Mouse (Mus musculus) thymus, adult 2 months (tissue): ENCODE data around the gene 4930518I15Rik. TPM values are rescaled to one million over a fixed set of nuclear protein-coding genes. Genes with fewer than 3 reads are reported as not detected.

ENCODE experiments used
- DNase-seq: peaks from one replicate; pipeline ENCODE4 v3.0.0; 2021
- H3K27ac ChIP-seq: fragments of 200-500 bp; 2 replicates; pipeline ENCODE4 v1.5.1; 2012; ENCODE audit warnings: low read length, control low read depth; ENCODE audit not compliant: control insufficient read depth, insufficient read depth
- H3K27me3 ChIP-seq: fragments of 200-500 bp; 2 replicates; pipeline ENCODE4 v1.6.1; 2012; ENCODE audit warnings: mild to moderate bottlenecking, low read length, moderate library complexity, mixed read lengths; ENCODE audit not compliant: control insufficient read depth, insufficient read depth
- H3K36me3 ChIP-seq: fragments of 200-500 bp; 2 replicates; pipeline ENCODE4 v1.6.1; 2012; ENCODE audit warnings: mild to moderate bottlenecking, low read length, moderate library complexity; ENCODE audit not compliant: control insufficient read depth, insufficient read depth
- H3K4me1 ChIP-seq: fragments of 200-500 bp; replicated peaks from 2 replicates; pipeline ENCODE4 v1.6.1; 2012; ENCODE audit warnings: low read length; ENCODE audit not compliant: control insufficient read depth, insufficient read depth
- H3K4me3 ChIP-seq: fragments of 200-500 bp; 2 replicates; pipeline ENCODE4 v1.5.1; 2012; ENCODE audit warnings: mild to moderate bottlenecking, low read length, control low read depth, moderate library complexity; ENCODE audit not compliant: control insufficient read depth, insufficient read depth
- CTCF ChIP-seq: fragments of 200-500 bp; IDR thresholded peaks from 2 replicates; pipeline ENCODE4 v1.5.1; 2012; ENCODE audit warnings: mild to moderate bottlenecking, control low read depth, low read length, moderate library complexity, borderline replicate concordance; ENCODE audit not compliant: control insufficient read depth, poor library complexity, insufficient read depth; ENCODE audit errors: extremely low read depth
- POLR2A ChIP-seq: fragments of 200-500 bp; IDR thresholded peaks from 2 replicates; pipeline ENCODE4 v1.6.1; 2012; ENCODE audit warnings: mild to moderate bottlenecking, low read length, control low read depth, moderate library complexity; ENCODE audit not compliant: control insufficient read depth, poor library complexity, insufficient read depth; ENCODE audit errors: extremely low read depth
- WGBS: fragments of 180-500 bp; shearing (Covaris S2); methylation state at CpG from one replicate; pipeline ENCODE4 v1.1.7; 2018; 5-methylcytosine and 5-hydroxymethylcytosine counted together
- polyA plus RNA-seq: library from polyadenylated mRNA; depleted of rRNA; stranded (reverse); fragments of >200 nt; gene quantifications from 2 replicates; pipeline ENCODE4 v1.2.3, GENCODE M21; 2012

The 4930518I15Rik gene
- polyA plus RNA-seq, 1 experiment, result 2.8 TPM

DNA sequence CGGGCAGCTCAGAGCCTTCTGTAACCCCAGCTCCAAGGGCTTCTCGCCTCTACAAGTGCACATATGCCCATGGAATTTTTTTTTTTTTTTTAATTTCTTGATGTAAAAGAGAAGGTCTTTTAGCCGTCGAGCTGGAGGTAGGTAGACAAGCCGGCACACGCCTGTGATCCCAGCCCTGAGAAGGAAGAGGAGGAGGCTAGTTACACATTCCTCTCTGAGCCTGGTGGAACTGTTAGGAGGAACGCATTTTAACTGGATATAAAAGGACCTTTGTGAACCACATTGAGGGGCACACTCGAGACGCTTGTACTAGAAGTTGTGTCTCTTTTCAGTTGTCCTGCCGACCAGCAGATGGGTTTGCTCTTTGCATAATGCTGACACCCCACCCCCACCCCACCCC lies 13.0 kb downstream of the 4930518I15Rik start:
- TF ChIP-seq POLR2A (no peak), CTCF (no peak)
- H3K4me1 ChIP-seq, result peaks cover 12% of the 10 kb centered on the region
- DNase-seq, result no peak
- no peak overlapping the region for H3K4me3 ChIP-seq
- peaks cover 8% of the 10 kb centered on the region for H3K36me3 ChIP-seq
- 91% methylated on average over 10 of the region's 10 CpGs for WGBS
- H3K27me3 ChIP-seq, result no peaks in the 10 kb centered on the region
- H3K27ac ChIP-seq, result no peak overlapping the region

DNA sequence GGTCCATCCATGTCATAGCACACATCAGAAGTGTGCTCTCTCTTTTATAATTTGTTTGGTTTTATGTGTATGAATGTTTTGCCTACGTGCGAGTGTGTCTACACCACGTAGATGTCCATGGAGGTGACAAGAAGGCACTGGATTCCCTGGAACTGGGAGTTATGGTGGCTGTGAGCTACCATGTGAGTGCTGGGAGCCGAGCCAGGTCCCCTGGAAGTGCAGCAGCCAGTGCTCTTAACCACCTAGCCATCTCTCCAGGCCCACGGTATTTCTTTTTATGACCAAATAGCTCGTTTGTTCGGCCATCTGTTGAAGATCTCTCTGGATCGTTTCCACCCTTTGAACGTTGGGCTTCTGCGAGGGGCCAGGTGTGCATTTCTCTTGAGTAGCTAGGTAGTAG lies 14.4 kb downstream of the 4930518I15Rik start:
- Histone ChIP-seq H3K27ac (no peak overlapping the region), H3K4me3 (no peak overlapping the region), H3K36me3 (peaks cover 8% of the 10 kb centered on the region), H3K4me1 (peaks cover 17% of the 10 kb centered on the region), H3K27me3 (no peaks in the 10 kb centered on the region)
- DNase-seq, result no peak
- TF ChIP-seq CTCF (no peak), POLR2A (no peak)
- 88% methylated on average over 10 of the region's 10 CpGs for WGBS

DNA sequence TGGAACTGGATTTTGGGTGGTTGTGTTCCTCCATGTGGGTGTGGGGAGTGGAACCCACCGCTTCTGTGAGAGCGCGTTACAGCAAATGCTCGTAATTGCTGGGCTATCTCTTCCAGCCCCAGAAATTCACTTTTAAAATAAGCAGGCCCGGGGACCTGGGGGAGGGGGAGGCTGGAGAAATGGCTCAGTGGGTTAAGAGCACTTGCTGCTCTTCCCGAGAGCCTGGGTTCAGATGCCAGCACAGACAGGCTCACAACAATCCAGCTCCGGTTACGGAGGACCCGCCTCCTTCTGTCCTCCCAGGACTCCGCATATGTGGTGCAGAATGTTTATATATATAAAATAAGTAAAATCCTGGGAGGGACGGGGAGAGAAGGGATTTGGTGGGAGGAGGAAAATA lies 15.0 kb downstream of the 4930518I15Rik start:
- H3K4me1 ChIP-seq, result peaks cover 17% of the 10 kb centered on the region
- 94% methylated on average over 11 of the region's 11 CpGs for WGBS
- peaks cover 8% of the 10 kb centered on the region for H3K36me3 ChIP-seq
- H3K4me3 ChIP-seq, result no peak overlapping the region
- no peak overlapping the region for H3K27ac ChIP-seq
- TF ChIP-seq POLR2A (no peak), CTCF (no peak)
- no peak for DNase-seq
- no peaks in the 10 kb centered on the region for H3K27me3 ChIP-seq

DNA sequence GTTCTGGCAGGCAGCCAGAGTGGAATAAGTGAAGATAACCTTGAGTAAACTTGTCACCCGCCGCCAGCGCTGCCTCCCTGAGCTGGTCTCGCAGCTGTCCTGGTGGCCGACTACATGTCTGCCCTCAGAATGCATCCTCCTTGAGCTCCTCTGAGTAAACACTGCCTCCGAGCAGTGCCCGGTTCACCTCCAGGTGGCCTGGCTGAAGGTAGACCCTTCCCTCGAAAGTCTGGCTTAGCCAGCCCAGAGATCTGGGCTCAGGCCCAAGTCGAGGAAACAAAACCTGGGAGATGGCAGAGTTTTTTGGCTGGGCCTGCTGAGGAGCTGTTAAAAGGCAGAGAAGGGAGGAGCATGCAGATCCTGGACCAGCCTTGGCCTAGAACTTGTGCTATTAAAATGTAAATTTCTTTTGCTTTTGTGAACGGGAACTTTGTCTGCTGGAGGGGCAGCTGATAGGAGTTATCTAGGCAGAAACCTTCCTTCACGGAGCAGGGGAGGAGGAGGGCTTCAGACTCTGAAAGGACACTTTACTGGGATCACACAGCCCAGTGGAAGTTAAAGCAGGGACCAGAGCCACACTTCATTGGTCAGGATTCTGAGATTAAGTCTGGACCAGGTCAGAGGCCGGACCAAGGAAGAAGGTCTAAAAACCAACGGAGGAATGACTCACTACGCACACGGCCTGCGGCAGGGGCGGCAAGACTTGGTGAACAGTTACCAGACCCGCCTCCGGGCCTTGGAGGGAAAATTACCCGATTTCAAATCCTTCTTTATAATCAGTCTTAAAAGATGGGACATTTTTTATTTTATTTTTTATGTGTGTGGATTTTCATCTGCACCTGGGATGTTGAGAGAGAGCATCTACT lies 15.7 kb downstream of the 4930518I15Rik start:
- Histone ChIP-seq H3K27me3 (no peaks in the 10 kb centered on the region), H3K27ac (no peak overlapping the region), H3K4me3 (peak overlapping the region; percentile 68), H3K4me1 (peaks cover 17% of the 10 kb centered on the region), H3K36me3 (peaks cover 3% of the 10 kb centered on the region; the same call in 1 of the 2 replicates)
- peak; percentile 30 for DNase-seq
- 44% methylated on average over 20 of the region's 20 CpGs for WGBS
- TF ChIP-seq POLR2A (no peak), CTCF (peak; percentile 37; the same call in 1 of the 2 replicates)

DNA sequence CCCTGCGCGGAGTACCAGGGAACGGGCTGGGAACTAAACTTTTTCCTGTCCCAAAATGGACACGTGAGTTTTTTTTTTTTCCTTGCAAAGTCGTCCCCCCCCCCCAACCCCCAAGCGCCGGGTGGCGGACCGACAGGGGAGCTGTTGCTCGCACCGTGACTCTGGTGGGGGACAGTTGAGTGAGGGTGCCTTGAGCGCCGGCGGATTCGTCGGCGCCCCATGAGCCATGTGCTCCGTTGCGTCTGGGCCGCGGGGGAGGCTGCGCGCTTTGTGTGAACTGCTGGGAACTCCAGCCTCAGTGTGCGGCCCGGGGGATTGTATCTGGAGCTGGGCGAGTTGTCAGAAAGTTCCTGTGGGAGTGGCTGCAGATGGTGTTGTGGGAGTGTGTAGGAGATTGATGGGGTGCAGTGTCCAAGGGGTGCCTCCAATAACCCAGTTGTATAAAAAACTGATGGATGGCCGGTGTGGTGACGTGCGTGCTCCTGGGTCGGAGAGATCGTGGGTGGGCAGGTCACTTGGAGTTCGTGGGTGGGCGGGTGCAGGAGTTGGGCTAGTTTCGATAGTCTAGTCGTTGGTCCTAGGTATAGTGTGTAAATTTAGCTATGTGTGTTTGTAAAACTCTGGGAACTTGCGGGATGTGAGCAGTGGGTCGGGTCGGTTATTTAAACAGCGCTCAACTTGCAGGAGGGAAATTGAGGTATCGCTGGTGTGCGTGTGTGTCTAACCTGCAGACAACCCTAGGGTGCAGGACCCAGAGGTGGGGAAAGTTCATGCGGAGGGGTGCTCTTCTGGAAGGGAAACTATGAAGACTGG lies 16.5 kb downstream of the 4930518I15Rik start:
- peak; percentile 61 for DNase-seq
- Histone ChIP-seq H3K27me3 (no peaks in the 10 kb centered on the region), H3K4me1 (peaks cover 17% of the 10 kb centered on the region), H3K4me3 (peak overlapping the region; percentile 68), H3K36me3 (no peaks in the 10 kb centered on the region; the same call in 1 of the 2 replicates), H3K27ac (no peak overlapping the region)
- under 1% methylated on average over 42 of the region's 42 CpGs for WGBS
- TF ChIP-seq CTCF, result no peak
- TF ChIP-seq POLR2A, result no peak

DNA sequence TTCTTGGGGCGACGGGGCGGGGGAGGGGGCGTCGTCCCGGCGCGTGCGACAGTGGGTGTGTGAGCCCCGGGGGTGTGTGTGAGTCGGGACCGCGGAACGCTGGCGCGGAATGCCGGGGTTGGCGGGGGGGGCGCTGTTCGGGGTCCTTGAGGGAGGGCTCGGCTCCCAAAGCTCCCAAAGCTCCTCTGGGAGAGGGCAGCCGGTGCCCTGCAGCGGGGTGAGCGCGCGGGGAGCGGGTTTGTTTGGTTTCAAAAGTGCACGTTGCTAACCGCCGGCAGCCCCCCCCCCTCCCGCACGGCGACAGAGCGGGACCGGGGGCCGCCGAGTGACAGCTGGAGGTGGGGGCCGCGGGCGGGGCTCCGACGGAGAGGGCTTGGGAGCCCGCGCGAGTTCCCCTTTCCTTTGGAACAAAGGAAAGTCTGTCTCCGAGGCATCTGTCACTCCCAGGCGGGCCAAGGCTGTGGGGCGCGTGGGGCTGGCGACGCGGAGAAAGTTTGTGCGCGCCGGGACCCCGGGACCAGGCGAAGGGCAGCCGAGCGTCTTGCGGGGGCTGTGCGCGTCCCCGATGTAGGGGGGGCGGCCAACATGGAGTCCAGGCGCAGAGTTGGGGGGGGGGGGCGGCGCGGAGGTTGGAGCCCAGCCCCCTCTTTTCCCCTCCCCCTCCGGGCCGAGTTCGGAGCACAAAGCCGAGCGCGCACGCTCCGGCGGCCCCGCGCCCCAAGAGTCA lies 17.3 kb downstream of the 4930518I15Rik start:
- 0 out of 2 replicates have a peak overlapping the region, but pooled peaks have one; percentile 9 for H3K27ac ChIP-seq
- H3K27me3 ChIP-seq, result no peaks in the 10 kb centered on the region
- peak; percentile 49 for DNase-seq
- TF ChIP-seq CTCF (no peak), POLR2A (no peak)
- under 1% methylated on average over 70 of the region's 79 CpGs for WGBS
- H3K4me3 ChIP-seq, result peak overlapping the region; percentile 68
- no peaks in the 10 kb centered on the region for H3K36me3 ChIP-seq
- H3K4me1 ChIP-seq, result peaks cover 17% of the 10 kb centered on the region
